Mouse (Mus musculus) brain, embryonic 14.5 days (tissue): ENCODE results near the gene Morn2.

Experiments used
- CTCF ChIP-seq: fragments of 200-500 bp; IDR thresholded peaks from 2 replicates; pipeline ENCODE4 v1.5.1; 2012; ENCODE audit warnings: inconsistent platforms, mild to moderate bottlenecking, moderate library complexity, borderline replicate concordance; ENCODE audit not compliant: insufficient read depth, insufficient read length; ENCODE audit errors: extremely low read depth
- POLR2A ChIP-seq: fragments of 200-500 bp; IDR thresholded peaks from 2 replicates; pipeline ENCODE4 v1.6.1; 2012; ENCODE audit warnings: mild to moderate bottlenecking, inconsistent platforms, borderline replicate concordance; ENCODE audit not compliant: poor library complexity, insufficient read depth, insufficient read length, severe bottlenecking; ENCODE audit errors: extremely low read depth

DNA sequence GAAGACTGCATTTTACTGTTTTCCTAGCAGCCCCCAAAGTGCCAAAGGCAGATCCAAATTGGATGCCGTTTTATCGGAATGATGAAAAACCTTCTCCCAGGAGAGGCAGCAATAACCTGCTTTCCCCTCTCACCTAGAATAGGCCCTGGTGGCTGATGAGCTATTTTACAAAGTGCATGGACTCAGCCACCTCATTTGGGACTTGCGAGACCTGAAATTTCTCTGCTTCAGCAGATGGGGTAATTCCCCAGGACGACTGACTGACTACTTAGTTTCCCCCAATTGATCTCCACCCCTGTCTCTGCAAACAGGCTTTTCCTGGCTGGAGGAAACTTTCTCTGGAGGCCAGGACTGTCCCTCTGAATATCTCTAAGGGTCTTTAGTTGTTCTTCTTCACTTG lies 33.0 kb downstream of the Morn2 start:
- TF ChIP-seq CTCF (no peak), POLR2A (no peak)
